Mouse (Mus musculus) heart, embryonic 11.5 days (tissue): ENCODE measurements around the gene Sdk1. TPM values are rescaled to one million over a fixed set of nuclear protein-coding genes. Genes with fewer than 3 reads are reported as not detected.
A peak's percentile ranks its signal among the peaks of the same experiment; 100 is the strongest.

Experiments used
- ATAC-seq: fragments of 200-750 bp; cut with Nextera tagmentation; replicated peaks from 2 replicates; pipeline ENCODE4 v1.8.0; 2017; ENCODE audit warnings: moderate library complexity; ENCODE audit not compliant: insufficient number of reproducible peaks, low FRiP score, low TSS enrichment
- H3K27ac ChIP-seq: fragments of 300-500 bp; sonication (generic); 2 replicates; pipeline ENCODE4 v1.5.1; 2014; ENCODE audit warnings: mild to moderate bottlenecking, low read depth, low read length
- H3K27me3 ChIP-seq: fragments of 300-500 bp; sonication (generic); 2 replicates; pipeline ENCODE4 v1.6.1; 2014; ENCODE audit warnings: mild to moderate bottlenecking, low read length, mixed read lengths; ENCODE audit not compliant: control insufficient read depth, insufficient read depth
- H3K36me3 ChIP-seq: fragments of 300-500 bp; sonication (generic); 2 replicates; pipeline ENCODE4 v1.6.1; 2014; ENCODE audit warnings: mild to moderate bottlenecking, low read length, moderate library complexity, mixed read lengths; ENCODE audit not compliant: control insufficient read depth, insufficient read depth
- H3K4me1 ChIP-seq: fragments of 300-500 bp; sonication (generic); 2 replicates; pipeline ENCODE4 v1.6.1; 2014; ENCODE audit warnings: low read length; ENCODE audit not compliant: control insufficient read depth, insufficient read depth
- H3K4me2 ChIP-seq: fragments of 300-500 bp; sonication (generic); 2 replicates; pipeline ENCODE4 v1.6.1; 2014; ENCODE audit warnings: mild to moderate bottlenecking, moderate library complexity
- H3K4me3 ChIP-seq: fragments of 300-500 bp; sonication (generic); 2 replicates; pipeline ENCODE4 v1.5.1; 2014; ENCODE audit warnings: low read depth, low read length
- H3K9ac ChIP-seq: fragments of 300-500 bp; sonication (generic); 2 replicates; pipeline ENCODE4 v1.6.1; 2014; ENCODE audit warnings: mild to moderate bottlenecking, low read depth, low read length, moderate library complexity
- H3K9me3 ChIP-seq: fragments of 300-500 bp; sonication (generic); replicated peaks from 2 replicates; pipeline ENCODE4 v1.6.1; 2016; ENCODE audit warnings: low read length; ENCODE audit not compliant: control insufficient read depth
- WGBS: fragments of 180-500 bp; shearing (Covaris S2); extraction: QIAGEN DNeasy Blood & Tissue Kit; methylation state at CpG from one replicate; pipeline ENCODE4 v1.1.7; 2014; ENCODE audit not compliant: insufficient replicate concordance; 5-methylcytosine and 5-hydroxymethylcytosine counted together
- polyA plus RNA-seq: library from polyadenylated mRNA; unstranded; fragments of >200 nt; fragmentation: Nextera tagmentation; extraction: Ambion mirVana; gene quantifications from 2 replicates; pipeline ENCODE4 v1.2.1, GENCODE M21; 2014

Sdk1 gene
- polyA plus RNA-seq, 1 experiment from 2014 or later, result 3.1 TPM

- Histone ChIP-seq H3K4me2 (no peak overlapping the region), H3K36me3 (no peaks in the 10 kb centered on the region), H3K4me1 (peaks cover 15% of the 10 kb centered on the region), H3K4me3 (no peak overlapping the region), H3K27ac (no peak overlapping the region), H3K27me3 (no peaks in the 10 kb centered on the region), H3K9me3 (no peaks in the 10 kb centered on the region), H3K9ac (no peak overlapping the region)
- 75% methylated on average over 4 of the region's 4 CpGs for WGBS
- no peak for ATAC-seq
These were observed 606.4 kb downstream of the Sdk1 start for GRCm38 (mm10) chr5:141847686-141848085.

GRCm38 (mm10) chr5:141852175-141852574, 610.9 kb downstream of the Sdk1 start:
- 16% methylated on average over 8 of the region's 8 CpGs for WGBS
- no peaks in the 10 kb centered on the region for H3K27me3 ChIP-seq
- H3K9me3 ChIP-seq, result no peaks in the 10 kb centered on the region
- peak overlapping the region; percentile 66; the same call in 1 of the 2 replicates for H3K27ac ChIP-seq
- no peaks in the 10 kb centered on the region for H3K36me3 ChIP-seq
- H3K4me1 ChIP-seq, result peaks cover 16% of the 10 kb centered on the region
- no peak; the same call in 1 of the 2 replicates for ATAC-seq
- H3K4me3 ChIP-seq, result no peak overlapping the region
- H3K9ac ChIP-seq, result no peak overlapping the region
- peak overlapping the region; percentile 30 for H3K4me2 ChIP-seq

GRCm38 (mm10) chr5:141856447-141856846, 615.2 kb downstream of the Sdk1 start:
- Histone ChIP-seq H3K27me3 (no peaks in the 10 kb centered on the region), H3K4me2 (no peak overlapping the region), H3K9ac (no peak overlapping the region), H3K36me3 (no peaks in the 10 kb centered on the region), H3K4me3 (no peak overlapping the region), H3K9me3 (no peaks in the 10 kb centered on the region), H3K4me1 (peaks cover 14% of the 10 kb centered on the region), H3K27ac (no peak overlapping the region)
- WGBS, result 86% methylated on average over 2 of the region's 2 CpGs
- no peak for ATAC-seq

- Histone ChIP-seq H3K9me3 (no peaks in the 10 kb centered on the region), H3K4me2 (no peak overlapping the region), H3K4me3 (no peak overlapping the region), H3K9ac (no peak overlapping the region), H3K36me3 (no peaks in the 10 kb centered on the region), H3K27me3 (no peaks in the 10 kb centered on the region), H3K4me1 (peaks cover under 1% of the 10 kb centered on the region), H3K27ac (no peak overlapping the region)
- ATAC-seq, result no peak
- WGBS, result 61% methylated on average over 1 of the region's 1 CpGs
These were observed 616.5 kb downstream of the Sdk1 start for GRCm38 (mm10) chr5:141857781-141858180.

GRCm38 (mm10) chr5:141858406-141859160, 617.3 kb downstream of the Sdk1 start:
- 42% methylated on average over 8 of the region's 8 CpGs for WGBS
- Histone ChIP-seq H3K9ac (no peak overlapping the region), H3K9me3 (no peaks in the 10 kb centered on the region), H3K4me1 (no peaks in the 10 kb centered on the region), H3K36me3 (no peaks in the 10 kb centered on the region), H3K27me3 (no peaks in the 10 kb centered on the region), H3K4me2 (no peak overlapping the region), H3K4me3 (no peak overlapping the region), H3K27ac (no peak overlapping the region)
- no peak for ATAC-seq

- Histone ChIP-seq H3K27me3 (no peaks in the 10 kb centered on the region), H3K27ac (no peak overlapping the region), H3K4me2 (no peak overlapping the region), H3K4me1 (no peaks in the 10 kb centered on the region), H3K4me3 (no peak overlapping the region), H3K9me3 (no peaks in the 10 kb centered on the region), H3K9ac (no peak overlapping the region), H3K36me3 (no peaks in the 10 kb centered on the region)
- 65% methylated on average over 3 of the region's 3 CpGs for WGBS
- no peak for ATAC-seq
These were observed 624.8 kb downstream of the Sdk1 start for GRCm38 (mm10) chr5:141866042-141866441.

GRCm38 (mm10) chr5:141873751-141874150, 632.5 kb downstream of the Sdk1 start:
- Histone ChIP-seq H3K9ac (no peak overlapping the region), H3K4me1 (no peaks in the 10 kb centered on the region), H3K9me3 (no peaks in the 10 kb centered on the region), H3K36me3 (no peaks in the 10 kb centered on the region), H3K4me3 (no peak overlapping the region), H3K27ac (no peak overlapping the region), H3K4me2 (no peak overlapping the region), H3K27me3 (no peaks in the 10 kb centered on the region)
- 91% methylated on average over 11 of the region's 11 CpGs for WGBS
- ATAC-seq, result no peak

GRCm38 (mm10) chr5:141880661-141881060, 639.4 kb downstream of the Sdk1 start:
- H3K4me3 ChIP-seq, result no peak overlapping the region
- WGBS, result 67% methylated on average over 5 of the region's 5 CpGs
- no peaks in the 10 kb centered on the region for H3K9me3 ChIP-seq
- no peaks in the 10 kb centered on the region for H3K27me3 ChIP-seq
- no peaks in the 10 kb centered on the region for H3K4me1 ChIP-seq
- no peak for ATAC-seq
- H3K27ac ChIP-seq, result no peak overlapping the region
- H3K4me2 ChIP-seq, result no peak overlapping the region
- H3K9ac ChIP-seq, result no peak overlapping the region
- no peaks in the 10 kb centered on the region for H3K36me3 ChIP-seq

- H3K4me2 ChIP-seq, result no peak overlapping the region
- no peak overlapping the region for H3K27ac ChIP-seq
- no peak overlapping the region for H3K4me3 ChIP-seq
- H3K4me1 ChIP-seq, result no peaks in the 10 kb centered on the region
- H3K9me3 ChIP-seq, result no peaks in the 10 kb centered on the region
- ATAC-seq, result no peak
- no peaks in the 10 kb centered on the region for H3K27me3 ChIP-seq
- no peaks in the 10 kb centered on the region for H3K36me3 ChIP-seq
- WGBS, result 50% methylated on average over 3 of the region's 3 CpGs
- no peak overlapping the region for H3K9ac ChIP-seq
These were observed 642.9 kb downstream of the Sdk1 start for GRCm38 (mm10) chr5:141884111-141884647.
